Mouse (Mus musculus) kidney, postnatal 25 days (tissue): ENCODE measurements around the gene Tspan4.

ENCODE experiments used
- DNase-seq, 2 experiments: peaks; one replicate each; pipeline ENCODE4 v3.0.0; 2021; ENCODE audit warnings: mixed read lengths in 2 of 2

The Tspan4 gene

DNA sequence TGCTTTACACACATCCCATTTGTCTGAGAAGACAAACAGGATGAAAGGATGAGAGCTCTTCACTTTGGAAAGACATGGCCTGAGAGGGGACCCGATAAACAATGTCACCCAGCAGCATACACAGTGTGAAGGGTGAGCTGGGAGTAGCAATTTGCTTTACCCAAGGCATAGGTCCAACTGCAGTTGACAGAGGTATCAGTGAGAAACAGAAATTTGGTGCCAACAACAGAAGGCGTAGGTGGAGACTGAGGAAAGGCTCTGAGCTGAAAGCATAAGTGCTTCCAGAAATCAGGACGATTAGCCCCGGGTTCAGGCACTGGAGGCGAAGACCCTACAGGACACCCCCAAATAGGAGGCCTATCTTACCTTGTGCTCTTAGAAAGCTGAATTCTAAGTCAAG is 35.2 kb downstream of the Tspan4 start:
- no peak for DNase-seq

DNA sequence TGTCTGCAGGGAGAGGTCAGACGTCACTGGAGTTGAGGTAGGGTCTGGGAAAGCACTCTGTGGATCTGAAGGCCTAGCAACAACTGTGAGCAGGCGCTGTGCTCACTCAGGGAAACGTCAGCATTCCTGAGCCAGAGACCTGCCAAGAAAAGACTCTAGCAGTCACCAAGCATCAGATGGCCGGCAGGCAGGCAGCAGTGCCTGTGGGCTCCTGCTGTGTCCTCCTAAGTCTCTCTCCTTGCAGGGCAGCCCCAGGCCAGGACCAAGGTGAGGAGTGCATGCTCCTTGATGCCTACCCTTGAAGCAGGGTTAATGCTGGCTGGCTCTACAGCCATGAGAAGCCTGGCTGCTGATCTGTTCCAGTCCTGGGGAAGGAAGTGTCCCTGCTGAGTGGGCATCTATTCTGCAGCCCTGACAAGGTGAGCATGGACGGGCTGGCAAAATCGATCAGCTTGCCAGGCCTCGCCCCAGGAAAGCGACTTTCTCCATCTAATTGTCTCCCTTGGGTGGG is 35.7 kb downstream of the Tspan4 start:
- no peak for DNase-seq

- DNase-seq, result no peak
Measured at GRCm38 (mm10) chr7:141517638-141518037, 42.6 kb downstream of the Tspan4 start.

- no peak for DNase-seq
Measured at GRCm38 (mm10) chr7:141518296-141518695, 43.3 kb downstream of the Tspan4 start.

GRCm38 (mm10) chr7:141518926-141519325 is 43.9 kb downstream of the Tspan4 start:
- DNase-seq, result no peak

DNA sequence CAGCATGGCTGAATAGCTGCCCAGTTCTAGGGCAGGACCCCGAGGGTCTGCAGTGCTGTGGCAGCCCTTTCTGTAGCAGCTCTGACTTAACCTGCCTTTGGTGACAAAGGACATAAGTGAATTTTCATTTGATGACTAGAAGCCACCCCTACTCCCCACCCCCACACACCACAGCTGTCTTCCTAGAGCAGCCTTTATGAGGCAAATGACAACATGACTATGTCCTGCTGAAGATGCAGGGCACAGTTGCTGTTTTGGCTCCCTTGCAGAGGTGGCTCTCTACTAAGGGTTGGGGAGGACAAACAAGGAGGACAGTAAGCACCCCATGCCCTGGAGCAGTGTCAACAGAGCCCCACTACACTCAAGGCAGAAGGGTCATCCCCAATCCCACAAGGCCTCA is 44.8 kb downstream of the Tspan4 start:
- no peak for DNase-seq

DNA sequence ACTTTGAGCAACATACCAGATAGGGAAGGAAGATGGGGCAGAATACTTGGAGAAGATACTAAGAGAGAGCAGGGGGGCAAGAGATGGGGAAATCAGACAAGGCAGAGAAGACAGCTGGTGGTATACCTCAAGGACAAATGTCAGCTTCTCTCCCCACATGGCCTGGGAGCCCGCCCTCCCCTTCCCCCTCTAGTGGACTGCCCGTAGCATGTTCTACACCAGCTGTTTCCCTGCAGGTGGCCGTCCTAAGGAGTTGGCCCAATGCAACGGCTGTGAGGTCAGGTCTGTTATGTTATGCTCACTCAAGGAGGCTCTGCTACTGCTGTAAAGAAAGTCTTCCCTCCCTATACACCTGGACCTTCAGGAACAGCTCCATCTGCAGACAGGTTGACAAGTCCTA is 48.0 kb downstream of the Tspan4 start:
- DNase-seq, result no peak

DNA sequence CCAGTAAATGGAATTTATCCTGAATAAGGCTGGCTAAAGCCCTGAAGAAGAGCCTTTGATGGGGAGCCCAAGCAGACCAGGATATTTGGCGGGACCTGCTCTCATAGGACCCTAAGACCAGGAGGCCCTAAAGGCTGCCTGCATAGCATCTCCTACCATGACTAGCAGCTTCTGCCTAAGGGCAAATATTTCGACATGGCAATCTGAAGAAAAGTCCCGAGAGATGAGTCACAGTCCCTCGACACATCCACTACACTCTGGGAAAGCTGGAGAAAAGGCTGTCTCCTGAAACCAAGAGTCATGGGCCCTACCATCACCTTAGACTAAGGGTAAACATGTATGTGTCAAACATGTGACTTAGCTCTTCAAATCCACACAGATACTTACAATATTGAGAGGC is 49.2 kb downstream of the Tspan4 start:
- no peak for DNase-seq

- DNase-seq, result peak; percentile 77 to 80
Measured at GRCm38 (mm10) chr7:141524760-141525579, 49.9 kb downstream of the Tspan4 start.

DNA sequence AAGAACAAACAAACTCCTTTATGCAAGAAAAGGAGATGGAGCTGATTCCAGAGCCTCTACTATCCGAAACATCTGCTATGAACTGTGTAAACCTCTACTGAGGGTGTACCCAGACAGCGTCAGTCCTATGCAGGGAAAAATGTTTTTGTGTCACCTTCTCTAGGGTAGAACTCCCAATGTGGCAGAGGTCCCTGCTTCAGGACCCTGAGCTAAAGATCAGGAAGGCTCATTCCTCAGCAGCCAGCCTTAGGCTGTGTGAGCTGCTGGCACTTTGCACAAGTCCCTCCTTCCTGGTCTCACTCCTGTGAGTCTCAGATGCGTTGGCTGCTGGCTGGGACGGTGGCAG is 50.5 kb downstream of the Tspan4 start:
- DNase-seq, result no peak

GRCm38 (mm10) chr7:141535570-141535969 is 60.5 kb downstream of the Tspan4 start:
- DNase-seq, result no peak

DNA sequence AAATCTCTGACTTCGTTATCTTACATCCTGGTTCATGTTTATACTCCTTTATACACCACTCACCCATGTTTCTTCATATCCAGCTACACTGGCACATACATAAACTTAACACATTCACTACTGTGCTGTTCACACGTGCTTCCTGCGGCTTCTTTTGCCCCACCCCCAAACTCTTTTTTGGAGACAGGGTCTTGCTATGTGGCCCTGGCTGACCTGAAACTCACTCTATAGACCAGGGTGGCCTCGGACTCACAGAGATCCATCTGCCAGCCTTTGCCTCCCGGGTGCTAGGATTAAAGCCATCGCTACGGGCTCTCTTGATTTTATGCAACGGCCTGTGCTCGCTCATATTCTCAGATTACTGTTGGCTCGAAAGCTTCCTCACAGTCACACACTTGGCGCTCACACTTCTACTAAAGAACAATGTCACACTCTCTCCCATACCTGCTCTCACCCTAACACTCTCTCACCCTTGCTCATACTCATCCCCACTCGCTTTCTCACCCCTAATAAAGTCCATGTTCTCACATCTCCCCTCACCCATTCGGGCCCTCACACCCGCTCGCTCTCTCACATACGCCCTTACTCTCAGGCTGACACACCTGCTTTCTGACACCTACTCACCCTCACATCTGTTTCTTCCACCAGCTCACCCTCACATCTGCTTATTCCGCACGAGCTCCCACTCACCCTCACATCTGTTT is 64.0 kb downstream of the Tspan4 start:
- peak; percentile 3 to 37 for DNase-seq

- peak; percentile 99 for DNase-seq
Measured at GRCm38 (mm10) chr7:141539556-141540311, 64.7 kb downstream of the Tspan4 start, which contains the start of gene Chid1. Gene Chid1 (minus strand): TSS chr7:141539857.

GRCm38 (mm10) chr7:141540312-141541081 is 65.5 kb downstream of the Tspan4 start:
- peak; percentile 37 to 75 for DNase-seq

GRCm38 (mm10) chr7:141541681-141542080 is 66.6 kb downstream of the Tspan4 start:
- DNase-seq, result no peak

DNA sequence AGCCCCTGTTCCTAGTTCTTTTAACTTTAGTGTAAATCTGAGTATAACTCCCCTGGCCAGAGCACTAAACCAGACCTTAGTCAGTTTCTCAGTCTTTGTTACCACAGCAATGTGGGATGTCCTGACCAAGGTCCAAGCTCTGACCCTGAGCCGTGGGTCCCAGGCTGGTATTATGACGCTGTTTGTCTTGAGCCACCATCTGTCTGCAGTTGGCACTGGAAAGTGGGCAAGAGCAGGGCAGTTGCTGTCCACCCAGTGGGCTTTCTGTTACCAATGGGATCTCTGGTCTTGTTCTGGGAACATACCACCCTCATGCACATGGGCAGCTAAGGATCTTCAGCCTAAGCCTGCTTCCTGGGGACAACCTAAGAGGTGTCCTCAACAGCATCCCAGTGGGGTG is 67.5 kb downstream of the Tspan4 start:
- peak in 1 of 2 experiments; percentile 39 for DNase-seq
